Mouse (Mus musculus) adrenal gland, postnatal 14 days (tissue): ENCODE data around the gene Chac1. TPM values are rescaled to one million over a fixed set of nuclear protein-coding genes. Genes with fewer than 3 reads are reported as not detected.
A peak's percentile ranks its signal among the peaks of the same experiment; 100 is the strongest.

Experiments
- DNase-seq: peaks from one replicate; pipeline ENCODE4 v3.0.0; 2021; ENCODE audit warnings: mixed read lengths
- total RNA-seq: library from RNA; stranded (reverse); gene quantifications from 2 replicates; pipeline ENCODE4 v1.2.3, GENCODE M21; 2021

Gene Chac1
- total RNA-seq, 1 experiment from 2014 or later: 6.2 TPM

- peak; percentile 68 for DNase-seq
Measured at GRCm38 (mm10) chr2:119377286-119377685, 26.3 kb downstream of the Chac1 start.

DNA sequence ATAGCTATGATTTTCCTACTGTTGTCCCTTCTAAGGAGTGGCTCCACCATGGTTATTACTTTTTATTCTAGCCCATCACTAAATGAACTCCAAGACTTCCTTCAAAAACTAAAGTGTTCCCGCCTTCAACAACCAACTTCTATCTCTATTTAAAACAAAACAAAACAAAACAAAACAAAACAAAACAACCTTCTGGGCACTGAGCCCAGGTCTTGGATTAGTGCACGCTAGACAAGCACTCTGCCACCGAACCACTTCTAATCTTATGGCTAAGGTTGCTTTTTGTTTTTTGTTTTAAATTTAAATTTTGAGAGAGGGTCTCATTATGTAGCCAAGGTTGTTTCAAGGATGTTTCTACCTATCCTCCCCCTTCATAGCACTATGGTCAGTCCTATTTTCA is 26.8 kb downstream of the Chac1 start:
- no peak for DNase-seq

DNA sequence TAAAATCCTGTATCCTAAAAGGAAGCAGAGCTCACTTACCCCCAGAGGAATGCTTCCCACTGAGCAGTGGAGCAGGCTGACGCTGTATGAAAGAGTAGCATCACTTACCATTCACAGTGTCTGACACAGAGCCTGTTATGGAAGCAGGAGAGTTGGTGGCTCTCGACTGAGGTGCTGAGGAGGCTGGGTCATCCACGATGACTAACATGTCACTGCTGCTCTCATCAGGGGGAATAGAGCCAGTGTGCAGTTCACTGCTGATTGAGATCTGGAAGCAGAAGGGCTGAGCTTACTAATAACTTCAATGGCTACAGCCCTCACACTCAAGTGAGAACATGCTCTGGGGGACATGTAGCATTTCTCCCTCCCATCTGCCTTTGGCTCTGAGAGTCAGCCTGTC is 28.4 kb downstream of the Chac1 start:
- DNase-seq: no peak

GRCm38 (mm10) chr2:119388266-119388665 is 37.2 kb downstream of the Chac1 start:
- no peak for DNase-seq

DNA sequence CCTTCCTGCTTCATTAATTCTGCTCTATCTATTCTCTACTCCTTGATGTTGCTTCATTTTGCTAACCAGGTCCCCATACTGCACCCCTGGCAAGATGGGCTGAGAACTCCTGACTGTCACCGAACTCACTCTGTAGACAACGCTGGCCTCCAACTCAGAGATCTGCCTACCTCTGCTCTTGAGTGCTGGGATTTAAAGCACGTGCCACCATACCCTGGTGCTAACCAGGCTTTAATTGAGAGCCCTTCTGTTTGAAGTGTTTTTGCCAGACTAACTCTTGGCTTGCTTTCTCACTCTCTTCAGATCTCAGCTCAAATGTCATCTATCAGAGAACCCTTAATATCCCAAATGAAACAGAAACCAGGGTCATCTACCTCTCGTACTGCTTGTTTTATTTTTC is 39.0 kb downstream of the Chac1 start:
- no peak for DNase-seq

- DNase-seq: no peak
Measured at GRCm38 (mm10) chr2:119398252-119398651, 47.2 kb downstream of the Chac1 start.

- peak; percentile 47 for DNase-seq
Measured at GRCm38 (mm10) chr2:119398665-119399064, 47.6 kb downstream of the Chac1 start.

DNA sequence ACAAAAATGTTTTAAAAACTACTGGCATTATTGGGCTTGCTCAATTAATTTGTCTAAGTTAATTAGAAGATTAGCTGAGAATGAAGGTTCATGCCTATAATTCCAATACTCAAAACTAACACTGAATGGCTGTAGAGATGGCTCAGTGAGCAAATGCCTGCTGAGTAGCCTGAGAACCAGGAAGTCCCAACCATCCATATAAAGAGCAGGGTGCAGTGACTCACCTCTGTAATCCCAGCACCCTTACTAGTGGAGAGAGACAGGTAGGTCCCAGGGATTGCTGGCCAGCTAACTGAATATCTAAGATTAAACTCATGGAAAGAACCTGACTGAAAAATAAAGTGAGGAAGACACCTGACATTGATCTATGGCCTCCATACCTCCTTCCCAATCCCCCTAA is 48.3 kb downstream of the Chac1 start:
- no peak for DNase-seq

Other genes starting within 250 kb of the Chac1 start
- gene Rad51, start 238.4 kb upstream of the Chac1 start, total RNA-seq: 7.8 and 8.7 TPM in 2 replicates
- 71.5 and 85.1 TPM in 2 replicates for gene Rmdn3, start 194.2 kb upstream of the Chac1 start, total RNA-seq
- 6.7 and 35.4 TPM in 2 replicates for gene Gchfr, start 183.5 kb upstream of the Chac1 start, total RNA-seq
- 0.23 and 0.26 TPM in 2 replicates for gene Gm14137, start 176.7 kb upstream of the Chac1 start, total RNA-seq
- 24.9 and 33.6 TPM in 2 replicates for gene Zfyve19, start 142.6 kb upstream of the Chac1 start, total RNA-seq
- 12.7 and 17.9 TPM in 2 replicates for gene Dnajc17, start 142.4 kb upstream of the Chac1 start, total RNA-seq
- not detected in 2 replicates for gene Ppp1r14d, start 121.3 kb upstream of the Chac1 start, total RNA-seq
- 4.7 and 4.8 TPM in 2 replicates for gene Spint1, start 113.9 kb upstream of the Chac1 start, total RNA-seq
- 0.41 TPM in 1 of 2 replicates, not detected in the other for gene Rhov, start 80.0 kb upstream of the Chac1 start, total RNA-seq
- gene Vps18, start 62.5 kb upstream of the Chac1 start, total RNA-seq: 18.1 and 18.6 TPM in 2 replicates
- 13.7 and 14.4 TPM in 2 replicates for gene Dll4, start 25.4 kb upstream of the Chac1 start, total RNA-seq
- 18.6 and 18.9 TPM in 2 replicates for gene Ino80, start 126.5 kb downstream of the Chac1 start, total RNA-seq
- gene Exd1, start 196.4 kb downstream of the Chac1 start, total RNA-seq: 0.98 and 1.4 TPM in 2 replicates
- gene Chp1, start 196.5 kb downstream of the Chac1 start, total RNA-seq: 237 and 265 TPM in 2 replicates